In the genomic region with DNA sequence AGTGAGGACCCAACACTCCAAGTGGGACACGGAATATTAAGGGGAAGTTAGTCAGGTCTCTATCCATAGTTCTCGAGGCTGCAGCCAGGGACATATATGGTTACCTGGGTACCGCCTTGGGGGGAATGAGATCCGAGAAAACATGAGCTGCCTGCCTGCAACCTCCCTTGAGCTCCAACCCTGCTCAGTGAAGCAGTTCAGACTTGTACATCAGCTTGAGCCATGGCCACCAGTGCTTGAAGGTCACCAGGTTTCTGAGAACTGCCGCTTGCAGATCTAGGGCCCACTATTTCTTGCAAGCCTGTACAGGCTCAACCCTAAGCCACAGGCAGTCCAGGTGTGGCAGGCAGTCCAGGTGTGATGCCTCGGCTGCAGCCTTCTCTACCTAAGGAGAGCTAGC, we compare ENCODE assay signal across 28 mouse cellular contexts. TPM values are rescaled to one million over a fixed set of nuclear protein-coding genes. Genes with fewer than 3 reads are reported as not detected.
DNase-seq lines count a peak whose midpoint lies in the region; ATAC-seq and TF ChIP-seq lines count a peak whose summit lies in the region.
"Had no signal": no experiment of that assay in that cellular context is flagged by ENCODE, and none has a peak within 500 bp of the region (broad histone marks: within the 10 kb centered on the region; RNA-seq: fewer than 3 reads in every experiment).

No protein-coding gene starts in this region.

- peak; percentile 73 for DNase-seq in heart, adult 11 months
- peak; percentile 52 for DNase-seq in urinary bladder, postnatal 14 days (ENCODE audit: low spot score)
- DNase-seq in urinary bladder, postnatal 4 days (ENCODE audit: low spot score in 2 of 2): no peak
- DNase-seq in kidney, postnatal 0 days (ENCODE audit: low spot score): peak; percentile 58
- DNase-seq in liver: no peak
- no peak for DNase-seq in yolk sac, embryonic 10.5 days (ENCODE audit: low spot score)
- DNase-seq in neural tube, embryonic 10.5 days (ENCODE audit: extremely low spot score, low spot score): no peak
- DNase-seq: adrenal gland, postnatal 10 days; cerebellum, adult 8-10 months; cerebellum, postnatal 25 days; heart, postnatal 36 days; lung, adult 2 months; lung, postnatal 10 days; midbrain, embryonic 14.5 days; retina, postnatal 1 day; right cerebral cortex, postnatal 14 days; thymus, postnatal 14 days had no signal

- no peaks in the 10 kb centered on the region for H3K9me3 ChIP-seq in heart, embryonic 11.5 days (replicated peaks; ENCODE audit: control insufficient read depth, low read length)
- no peaks in the 10 kb centered on the region for H3K9me3 ChIP-seq in kidney, postnatal 0 days (replicated peaks; ENCODE audit: low read length)
- H3K9me3 ChIP-seq: heart, embryonic 15.5 days; limb, embryonic 10.5 days; limb, embryonic 15.5 days; neural tube, embryonic 15.5 days; stomach, embryonic 15.5 days had no signal

- H3K27me3 ChIP-seq in heart, embryonic 11.5 days (ENCODE audit: control insufficient read depth, insufficient read depth, low read length): peaks cover 18% of the 10 kb centered on the region
- no peaks in the 10 kb centered on the region for H3K27me3 ChIP-seq in kidney, postnatal 0 days (ENCODE audit: insufficient read depth, low read length)
- H3K27me3 ChIP-seq: Patski had no signal

- WGBS in heart, embryonic 11.5 days (ENCODE audit: insufficient replicate concordance): 82% methylated on average over 6 of the region's 6 CpGs
- 45% methylated on average over 6 of the region's 6 CpGs for WGBS in kidney, postnatal 0 days

- H3K9ac ChIP-seq in heart, embryonic 11.5 days (ENCODE audit: low read depth, low read length): no peak overlapping the region
- no peak overlapping the region for H3K9ac ChIP-seq in kidney, postnatal 0 days (ENCODE audit: low read depth, low read length)
- H3K9ac ChIP-seq: heart, embryonic 15.5 days; hindbrain, embryonic 14.5 days; limb, embryonic 15.5 days; liver, embryonic 14.5 days; neural tube, embryonic 15.5 days; stomach, embryonic 15.5 days had no signal

- H3K4me3 ChIP-seq in heart, embryonic 11.5 days (ENCODE audit: low read depth, low read length): no peak overlapping the region
- no peak overlapping the region for H3K4me3 ChIP-seq in kidney, postnatal 0 days (replicated peaks; ENCODE audit: low read depth, low read length)
- H3K4me3 ChIP-seq: heart, embryonic 15.5 days; limb, embryonic 10.5 days; limb, embryonic 15.5 days; neural tube, embryonic 15.5 days; stomach, embryonic 15.5 days had no signal

- no peak for ATAC-seq in heart, embryonic 11.5 days (replicated peaks; ENCODE audit: insufficient number of reproducible peaks, low FRiP score, low TSS enrichment)
- peak; percentile 58 for ATAC-seq in kidney, postnatal 0 days (replicated peaks; ENCODE audit: low FRiP score, low read depth)
- ATAC-seq: forebrain, embryonic 14.5 days had no signal

- no peak overlapping the region for H3K27ac ChIP-seq in heart, embryonic 11.5 days (ENCODE audit: low read depth, low read length)
- H3K27ac ChIP-seq in kidney, postnatal 0 days: no peak overlapping the region
- H3K27ac ChIP-seq: heart, embryonic 15.5 days; hindbrain, embryonic 14.5 days; limb, embryonic 10.5 days; limb, embryonic 15.5 days; liver, embryonic 14.5 days; macrophage; neural tube, embryonic 15.5 days; stomach, embryonic 15.5 days had no signal

- TF ChIP-seq CTCF in kidney, postnatal 0 days (IDR thresholded peaks at IDR 0.05; ENCODE audit: low read depth): no peak

- H3K4me2 ChIP-seq in heart, embryonic 11.5 days: no peak overlapping the region
- no peak overlapping the region for H3K4me2 ChIP-seq in kidney, postnatal 0 days (ENCODE audit: low read length)
- H3K4me2 ChIP-seq: heart, embryonic 15.5 days; hindbrain, embryonic 14.5 days; limb, embryonic 15.5 days; neural tube, embryonic 15.5 days; stomach, embryonic 15.5 days had no signal

- no peaks in the 10 kb centered on the region for H3K36me3 ChIP-seq in heart, embryonic 11.5 days (ENCODE audit: control insufficient read depth, insufficient read depth, low read length)
- no peaks in the 10 kb centered on the region for H3K36me3 ChIP-seq in kidney, postnatal 0 days (ENCODE audit: insufficient read depth, low read length)
- H3K36me3 ChIP-seq: heart, embryonic 15.5 days; limb, embryonic 10.5 days; limb, embryonic 15.5 days; neural tube, embryonic 15.5 days; stomach, embryonic 15.5 days had no signal

- no peaks in the 10 kb centered on the region for H3K4me1 ChIP-seq in heart, embryonic 11.5 days (ENCODE audit: control insufficient read depth, insufficient read depth, low read length)
- H3K4me1 ChIP-seq in kidney, postnatal 0 days (replicated peaks; ENCODE audit: insufficient read depth, low read length): peaks cover 6% of the 10 kb centered on the region; the same call in 1 of the 2 replicates
- H3K4me1 ChIP-seq: stomach, embryonic 15.5 days had no signal

RNA-seq across cellular contexts. Expression of gene Barx2, which starts 57.6 kb away (rescaled TPM):
- 0.07 TPM in 1 of 2 replicates, not detected in the other for polyA plus RNA-seq in heart, embryonic 11.5 days (2014; fragmentation: Nextera tagmentation; extraction: Ambion mirVana)
- polyA plus RNA-seq in kidney, postnatal 0 days (2015; fragmentation: Nextera tagmentation; extraction: Ambion mirVana): 0.08 TPM in 1 of 2 replicates, not detected in the other
- polyA plus RNA-seq: heart, embryonic 15.5 days; hindbrain, embryonic 14.5 days; liver, embryonic 14.5 days; macrophage had no signal

Comparison
In these comparisons a context has a peak if more than half of its experiments do, and no peak if none do; other contexts are left out.
1. DNase-seq: peak in heart, adult 11 months (single experiment), urinary bladder, postnatal 14 days (single experiment) and kidney, postnatal 0 days (single experiment); none in urinary bladder, postnatal 4 days (0 of 2), liver (single experiment), yolk sac, embryonic 10.5 days (single experiment) and neural tube, embryonic 10.5 days (single experiment).